Mouse (Mus musculus) T-helper 1 cell (primary cell): ENCODE measurements around the gene Prkch.

ENCODE experiments used
- in situ Hi-C: fragments of 300-600 bp; cut with MboI, MseI; formaldehyde crosslinking; loops from one replicate; pipeline ENCODE4 v1.15.1; 2025; ENCODE audit warnings: high pct_unique_total_duplicates

Gene Prkch

GRCm38 (mm10) chr12:73815463-73815862 is 230.9 kb downstream of the Prkch start:
- in situ Hi-C loops = no loop called here

DNA sequence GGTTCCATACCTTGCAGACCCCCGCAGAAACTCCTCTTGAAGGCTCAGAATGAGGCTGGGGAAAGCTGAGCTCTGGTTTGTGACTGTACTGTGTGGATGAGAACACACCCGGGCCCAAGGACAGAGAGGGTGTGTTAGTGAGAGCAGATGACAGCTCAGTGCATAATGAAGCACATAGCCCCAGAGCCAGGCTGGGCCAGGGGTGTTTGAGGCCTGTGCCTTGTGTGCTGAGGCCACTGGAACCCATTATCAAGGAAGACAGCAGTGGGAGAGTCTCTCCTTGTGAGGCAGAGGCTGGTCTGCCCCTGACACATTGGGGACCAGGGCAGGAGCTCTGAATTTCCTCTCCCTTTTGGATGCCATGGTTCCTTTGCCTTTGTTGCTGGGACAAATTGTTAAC is 231.3 kb downstream of the Prkch start:
- in situ Hi-C loops = no loop called here

GRCm38 (mm10) chr12:73816866-73817265 is 232.3 kb downstream of the Prkch start:
- in situ Hi-C loops = no loop called here

GRCm38 (mm10) chr12:73818801-73819200 is 234.2 kb downstream of the Prkch start:
- in situ Hi-C loops = no loop called here

GRCm38 (mm10) chr12:73821176-73821575 is 236.6 kb downstream of the Prkch start:
- in situ Hi-C loops = no loop called here

DNA sequence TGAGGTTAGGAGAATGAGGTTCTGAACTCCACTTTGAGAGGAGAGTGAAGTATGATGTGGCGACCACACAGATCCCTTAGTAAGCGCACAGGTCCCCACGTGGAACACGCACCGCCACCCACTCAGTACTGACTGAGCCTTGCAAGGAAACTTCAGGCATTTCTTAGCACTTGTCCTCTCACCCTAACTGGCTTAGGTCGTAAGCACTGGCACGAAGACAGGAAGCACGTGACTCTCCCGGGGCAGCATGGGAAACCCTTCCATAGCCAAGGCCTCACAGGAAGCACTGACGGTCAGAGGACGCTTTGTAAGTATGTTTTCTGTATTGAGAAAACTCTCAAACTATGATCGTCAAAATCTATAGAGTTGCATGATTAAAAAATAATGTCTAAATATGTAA is 237.7 kb downstream of the Prkch start:
- in situ Hi-C loops = no loop called here

GRCm38 (mm10) chr12:73824828-73825227 is 240.2 kb downstream of the Prkch start:
- in situ Hi-C loops = no loop called here
